Mouse (Mus musculus) limb, embryonic 14.5 days (tissue): ENCODE measurements around the gene Ncaph2. TPM values are rescaled to one million over a fixed set of nuclear protein-coding genes. Genes with fewer than 3 reads are reported as not detected.
A peak's percentile ranks its signal among the peaks of the same experiment; 100 is the strongest.

Experiments used
- ATAC-seq: fragments of 200-750 bp; cut with Nextera tagmentation; 2 replicates; pipeline ENCODE4 v1.8.0; 2017; ENCODE audit warnings: low read depth, moderate number of reproducible peaks, moderate TSS enrichment; ENCODE audit not compliant: low FRiP score
- DNase-seq: peaks from one replicate; pipeline ENCODE4 v3.0.0-alpha.2; 2015; ENCODE audit warnings: low spot score
- H3K27ac ChIP-seq: fragments of 300-500 bp; sonication (generic); replicated peaks from 2 replicates; pipeline ENCODE4 v1.5.1; 2014; ENCODE audit warnings: low read depth, mild to moderate bottlenecking, low read length, moderate library complexity, mixed read lengths
- H3K27me3 ChIP-seq: fragments of 300-500 bp; sonication (generic); 2 replicates; pipeline ENCODE4 v1.6.1; 2014; ENCODE audit warnings: low read length, mixed read lengths; ENCODE audit not compliant: control insufficient read depth, insufficient read depth
- H3K36me3 ChIP-seq: fragments of 300-500 bp; sonication (generic); 2 replicates; pipeline ENCODE4 v1.6.1; 2014; ENCODE audit warnings: mild to moderate bottlenecking, low read length, moderate library complexity, mixed read lengths; ENCODE audit not compliant: control insufficient read depth, insufficient read depth
- H3K4me1 ChIP-seq: fragments of 300-500 bp; sonication (generic); 2 replicates; pipeline ENCODE4 v1.6.1; 2014; ENCODE audit warnings: antibody characterized with exemption, low read length, mixed read lengths; ENCODE audit not compliant: control insufficient read depth, insufficient read depth
- H3K4me2 ChIP-seq: fragments of 300-500 bp; sonication (generic); replicated peaks from 2 replicates; pipeline ENCODE4 v1.6.1; 2014; ENCODE audit warnings: low read depth, mild to moderate bottlenecking, low read length, moderate library complexity; ENCODE audit not compliant: severe bottlenecking
- H3K4me3 ChIP-seq: fragments of 300-500 bp; sonication (generic); replicated peaks from 2 replicates; pipeline ENCODE4 v1.5.1; 2014; ENCODE audit warnings: low read length
- H3K9ac ChIP-seq: fragments of 300-500 bp; sonication (generic); 2 replicates; pipeline ENCODE4 v1.6.1; 2014; ENCODE audit warnings: mild to moderate bottlenecking, low read depth, low read length, moderate library complexity; ENCODE audit not compliant: severe bottlenecking
- H3K9me3 ChIP-seq: fragments of 300-500 bp; sonication (generic); 2 replicates; pipeline ENCODE4 v1.6.1; 2016; ENCODE audit warnings: low read length; ENCODE audit not compliant: control insufficient read depth
- POLR2A ChIP-seq: fragments of 200-500 bp; IDR thresholded peaks from 2 replicates; pipeline ENCODE4 v1.8.0; 2012; ENCODE audit warnings: inconsistent platforms, mild to moderate bottlenecking, moderate library complexity, borderline replicate concordance; ENCODE audit not compliant: insufficient read depth, insufficient read length; ENCODE audit errors: extremely low read depth
- WGBS: fragments of 180-500 bp; shearing (Covaris S2); extraction: QIAGEN DNeasy Blood & Tissue Kit; methylation state at CpG from one replicate; pipeline ENCODE4 v1.1.7; 2014; 5-methylcytosine and 5-hydroxymethylcytosine counted together
- polyA plus RNA-seq, 2 experiments: library from polyadenylated mRNA; depleted of rRNA in 1 of 2; stranded (reverse) in 1 of 2; unstranded in 1 of 2; fragments of >200 nt; fragmentation: Nextera tagmentation in 1 of 2; extraction: Ambion mirVana in 1 of 2; gene quantifications; 2 replicates each; pipeline versions ENCODE4 v1.2.1 to v1.2.3; 2012 to 2014

Ncaph2 gene
- polyA plus RNA-seq, 2 experiments, result 145 to 153 TPM

- peaks cover 51% of the 10 kb centered on the region for H3K27me3 ChIP-seq
- 10% methylated on average over 10 of the region's 10 CpGs for WGBS
- H3K27ac ChIP-seq, result no peak overlapping the region
- H3K9ac ChIP-seq, result peak overlapping the region; percentile 48; the same call in 1 of the 2 replicates
- no peak for DNase-seq
- no peak for TF ChIP-seq POLR2A
- no peaks in the 10 kb centered on the region for H3K36me3 ChIP-seq
- H3K9me3 ChIP-seq, result no peaks in the 10 kb centered on the region
- H3K4me1 ChIP-seq, result peaks cover 14% of the 10 kb centered on the region
- ATAC-seq, result no peak
- peak overlapping the region; percentile 35 for H3K4me3 ChIP-seq
- H3K4me2 ChIP-seq, result peak overlapping the region; percentile 67
Observed at GRCm38 (mm10) chr15:89379429-89379828, 23.9 kb downstream of the Ncaph2 start.

DNA sequence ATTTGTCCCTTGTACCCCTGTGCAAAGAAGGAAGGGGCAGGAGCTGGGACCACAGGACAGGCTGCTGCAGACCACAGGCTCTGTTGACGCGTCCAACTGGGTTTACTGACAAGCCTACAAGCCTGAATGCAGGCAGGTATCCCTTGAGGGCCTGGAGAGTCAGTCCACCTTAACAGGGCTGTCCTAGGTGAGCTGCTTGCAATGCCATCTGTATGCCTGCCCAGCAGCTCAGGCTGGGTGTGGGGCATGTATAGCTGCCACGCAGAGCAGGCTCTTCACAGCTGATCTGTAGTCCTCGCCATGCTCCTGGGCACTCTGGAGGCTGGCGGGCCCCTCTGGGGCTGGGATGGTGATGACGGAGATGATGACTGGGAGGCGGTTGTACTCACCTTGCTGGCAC is 29.1 kb downstream of the Ncaph2 start, which contains the start of gene Klhdc7b:
Klhdc7b (plus strand) TSS at position 301 of the 400 bp plus-strand sequence.
- no peak within 1 kb of the TSS for H3K27ac ChIP-seq
- H3K4me2 ChIP-seq, result no peak within 1 kb of the TSS
- ATAC-seq, result no peak
- H3K36me3 ChIP-seq, result no peaks in the 10 kb centered on the region
- no peaks in the 10 kb centered on the region for H3K9me3 ChIP-seq
- DNase-seq, result no peak
- peaks cover 12% of the 10 kb centered on the region for H3K27me3 ChIP-seq
- no peak within 1 kb of the TSS for H3K4me3 ChIP-seq
- H3K9ac ChIP-seq, result no peak within 1 kb of the TSS
- H3K4me1 ChIP-seq, result no peaks in the 10 kb centered on the region
- WGBS, result 89% methylated on average over 7 of the region's 7 CpGs
- TF ChIP-seq POLR2A, result no peak

DNA sequence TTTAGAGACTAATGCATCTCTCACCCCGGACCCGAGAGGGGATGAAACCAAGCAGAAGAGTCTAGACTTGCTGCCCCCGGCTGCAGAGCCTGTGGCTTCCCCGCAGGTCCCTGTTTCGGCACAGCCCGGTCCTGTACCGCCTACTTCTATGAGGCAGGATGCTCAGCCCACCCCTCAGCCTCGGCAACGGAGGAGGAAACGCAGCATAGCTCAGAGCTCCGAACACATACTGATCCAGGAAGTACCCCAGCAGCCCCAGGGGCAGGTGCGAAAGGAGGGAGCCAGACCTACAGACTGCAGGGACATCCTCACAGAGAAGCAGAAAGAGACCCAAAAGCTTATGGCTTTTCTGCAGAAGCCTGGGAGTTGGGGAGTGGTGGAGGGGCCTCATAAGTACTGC is 31.6 kb downstream of the Ncaph2 start:
- no peaks in the 10 kb centered on the region for H3K27me3 ChIP-seq
- no peak overlapping the region for H3K27ac ChIP-seq
- no peak overlapping the region for H3K9ac ChIP-seq
- no peaks in the 10 kb centered on the region for H3K4me1 ChIP-seq
- no peak for TF ChIP-seq POLR2A
- H3K4me3 ChIP-seq, result no peak overlapping the region
- DNase-seq (no peak), ATAC-seq (no peak)
- no peaks in the 10 kb centered on the region for H3K36me3 ChIP-seq
- 41% methylated on average over 12 of the region's 12 CpGs for WGBS
- H3K9me3 ChIP-seq, result no peaks in the 10 kb centered on the region
- H3K4me2 ChIP-seq, result no peak overlapping the region

GRCm38 (mm10) chr15:89390081-89390480 is 34.6 kb downstream of the Ncaph2 start:
- no peak for ATAC-seq
- TF ChIP-seq POLR2A, result no peak

GRCm38 (mm10) chr15:89396883-89397282 is 41.4 kb downstream of the Ncaph2 start:
- Histone ChIP-seq H3K9ac (no peak overlapping the region), H3K9me3 (no peaks in the 10 kb centered on the region), H3K27ac (no peak overlapping the region), H3K36me3 (no peaks in the 10 kb centered on the region), H3K4me2 (no peak overlapping the region), H3K4me3 (no peak overlapping the region), H3K4me1 (no peaks in the 10 kb centered on the region; the same call in 1 of the 2 replicates), H3K27me3 (no peaks in the 10 kb centered on the region)
- DNase-seq, result no peak
- TF ChIP-seq POLR2A, result no peak
- ATAC-seq, result no peak
- WGBS, result 84% methylated on average over 4 of the region's 4 CpGs

More at GRCm38 (mm10) chr15:89390081-89390480, 34.6 kb downstream of the Ncaph2 start:
- H3K36me3 ChIP-seq, result no peaks in the 10 kb centered on the region
- no peak overlapping the region for H3K4me2 ChIP-seq
- H3K9ac ChIP-seq, result no peak overlapping the region
- no peaks in the 10 kb centered on the region; the same call in 1 of the 2 replicates for H3K4me1 ChIP-seq
- H3K27ac ChIP-seq, result no peak overlapping the region
- no peaks in the 10 kb centered on the region for H3K9me3 ChIP-seq
- WGBS, result 91% methylated on average over 10 of the region's 10 CpGs
- no peak for DNase-seq
- H3K4me3 ChIP-seq, result no peak overlapping the region
- no peaks in the 10 kb centered on the region for H3K27me3 ChIP-seq

DNA sequence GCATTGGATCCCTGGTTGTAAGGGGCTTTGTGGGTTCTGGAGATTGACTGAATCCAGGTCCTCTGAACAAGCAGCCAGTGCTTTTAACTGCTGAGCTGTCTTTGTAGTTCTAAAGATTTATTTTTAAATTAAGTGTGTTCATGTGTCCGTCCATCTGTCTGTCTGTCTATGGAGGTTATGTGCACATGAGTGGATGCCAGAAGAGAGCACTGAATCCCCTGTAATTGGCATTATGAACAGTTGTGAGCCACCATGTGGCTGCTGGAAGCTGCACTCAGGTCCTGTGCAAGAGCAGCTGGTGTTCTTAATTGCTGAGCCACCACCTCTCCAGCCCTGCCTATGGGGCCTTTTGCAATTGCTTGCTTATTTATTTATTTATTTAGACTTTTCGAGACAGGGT is 42.6 kb downstream of the Ncaph2 start:
- H3K4me3 ChIP-seq, result no peak overlapping the region
- H3K27me3 ChIP-seq, result no peaks in the 10 kb centered on the region
- no peak overlapping the region for H3K27ac ChIP-seq
- no peak overlapping the region for H3K9ac ChIP-seq
- no peak overlapping the region for H3K4me2 ChIP-seq
- DNase-seq, result no peak
- ATAC-seq, result no peak
- WGBS, result 74% methylated on average over 2 of the region's 2 CpGs
- no peaks in the 10 kb centered on the region for H3K4me1 ChIP-seq
- H3K9me3 ChIP-seq, result no peaks in the 10 kb centered on the region
- no peaks in the 10 kb centered on the region for H3K36me3 ChIP-seq
- no peak for TF ChIP-seq POLR2A
